Mouse (Mus musculus) embryonic fibroblast, embryonic 13.5 days (primary cell): ENCODE data around the gene Gfap.

Experiments used
- CTCF ChIP-seq: IDR thresholded peaks from 2 replicates; pipeline ENCODE4 v1.5.1; 2011; ENCODE audit warnings: mild to moderate bottlenecking, control low read depth, low read length, moderate library complexity, borderline replicate concordance; ENCODE audit not compliant: insufficient read depth
- POLR2A ChIP-seq: IDR thresholded peaks from 2 replicates; pipeline ENCODE4 v1.6.1; 2011; ENCODE audit warnings: low read depth, mild to moderate bottlenecking, control low read depth, low read length, moderate library complexity

DNA sequence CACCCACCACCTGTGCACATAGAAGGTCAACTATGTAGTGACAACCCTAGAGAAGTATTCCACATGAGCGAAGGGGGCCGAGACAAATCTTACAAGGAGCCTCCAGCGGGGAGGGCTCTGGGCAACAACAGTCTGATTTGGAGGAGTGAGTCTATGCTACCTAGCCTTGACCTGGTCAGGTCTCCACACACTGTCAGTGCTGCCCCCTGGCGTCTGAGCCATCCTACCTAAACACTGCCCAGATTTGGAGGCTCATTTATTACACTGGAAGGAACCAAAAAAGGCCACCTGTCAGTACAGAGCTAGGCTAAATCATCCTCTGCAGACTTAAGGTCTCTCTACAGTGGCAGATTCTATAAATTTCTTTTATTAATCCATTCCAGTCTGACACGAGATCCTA, 48.8 kb downstream of the Gfap start:
- peak; percentile 83 for TF ChIP-seq CTCF
- TF ChIP-seq POLR2A: no peak
